Mouse (Mus musculus) liver, postnatal 0 days (tissue): ENCODE results near the gene Nalcn.

ENCODE experiments used
- CTCF ChIP-seq: sonication (generic); IDR thresholded peaks from 2 replicates; pipeline ENCODE4 v1.5.1; 2016; ENCODE audit warnings: antibody characterized with exemption, low read depth
- EP300 ChIP-seq: IDR thresholded peaks from 2 replicates; pipeline ENCODE4 v1.6.1; 2016; ENCODE audit warnings: antibody characterized with exemption, low read depth, mild to moderate bottlenecking

- TF ChIP-seq CTCF = no peak
- no peak for TF ChIP-seq EP300
Observed at GRCm38 (mm10) chr14:123237002-123237401, 389.9 kb downstream of the Nalcn start.
